Mouse (Mus musculus): ENCODE results near the gene Zfp937. TPM values are rescaled to one million over a fixed set of nuclear protein-coding genes. Genes with fewer than 3 reads are reported as not detected.
"Not testable (repeated sequence)": the region's sequence is repeated elsewhere in the genome, so short reads cannot be mapped to it uniquely, and the experiment has no call there.

Zfp937 gene
- polyA plus RNA-seq, 1 experiment = 0.46 TPM

DNA sequence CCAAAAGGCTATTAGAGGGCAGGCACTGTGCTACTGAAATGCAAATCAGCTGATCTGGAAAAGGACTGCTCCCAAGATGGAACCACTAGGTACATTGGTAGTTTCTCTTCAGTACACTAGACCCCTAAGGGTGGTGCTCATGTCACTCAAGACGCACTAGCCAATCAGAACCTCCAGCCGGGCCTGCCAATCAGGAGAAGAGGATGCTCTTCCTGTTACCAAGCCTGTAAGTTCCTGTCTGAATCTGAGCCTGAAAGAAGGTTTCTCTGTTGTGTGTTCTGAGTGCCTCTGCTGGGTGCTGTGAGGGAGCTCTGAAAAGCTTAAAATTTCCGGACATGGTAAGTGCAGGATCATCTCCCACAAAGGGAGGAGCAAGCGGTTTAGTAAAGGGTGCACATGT lies 39.4 kb downstream of the Zfp937 start, which contains the start of gene Gm14124:
Gm14124 (plus strand) TSS at position 227 of the 400 bp plus-strand sequence.
- H3K27me3 ChIP-seq (ENCODE audit: control insufficient read depth, insufficient read depth, insufficient read length); H3K4me3 ChIP-seq; H3K79me2 ChIP-seq (ENCODE audit: control insufficient read depth, insufficient read depth); H3K36me3 ChIP-seq (ENCODE audit: control insufficient read depth, insufficient read depth); H3ac ChIP-seq (ENCODE audit: control insufficient read depth, insufficient read length); H3K4me2 ChIP-seq (ENCODE audit: low read depth): not testable (repeated sequence)

Other genes with a start within 250 kb of the Zfp937 start
- gene Zfp120, start 81.4 kb upstream of the Zfp937 start, polyA plus RNA-seq (2012; fragmentation: generic; extraction: Trizol) = 2.3 TPM
- gene Gm10770, start 38.4 kb upstream of the Zfp937 start, polyA plus RNA-seq (2012; fragmentation: generic; extraction: Trizol) = not detected
- gene Gm14139, start 36.3 kb upstream of the Zfp937 start, polyA plus RNA-seq (2012; fragmentation: generic; extraction: Trizol) = 0.90 TPM
- gene Gm21994, start 37.5 kb downstream of the Zfp937 start, polyA plus RNA-seq (2012; fragmentation: generic; extraction: Trizol) = 0.77 TPM
- 0.02 TPM for gene Gm14124, start 39.4 kb downstream of the Zfp937 start, polyA plus RNA-seq (2012; fragmentation: generic; extraction: Trizol)
- gene Gm10130, start 105.6 kb downstream of the Zfp937 start, polyA plus RNA-seq (2012; fragmentation: generic; extraction: Trizol) = not detected
- gene 3300002I08Rik, start 144.7 kb downstream of the Zfp937 start, polyA plus RNA-seq (2012; fragmentation: generic; extraction: Trizol) = 1.1 TPM
- gene Zfp442, start 233.4 kb downstream of the Zfp937 start, polyA plus RNA-seq (2012; fragmentation: generic; extraction: Trizol) = 0.35 TPM

Data from myocyte (in vitro differentiated cells).